Mouse (Mus musculus): ENCODE results near the gene Map1lc3a. TPM values are rescaled to one million over a fixed set of nuclear protein-coding genes. Genes with fewer than 3 reads are reported as not detected.

Gene Map1lc3a
- total RNA-seq (2014; rRNA removed) (560 and 573 TPM in 2 replicates), polyA plus RNA-seq (2015; fragmentation: Nextera tagmentation; extraction: Ambion mirVana) (839 and 943 TPM in 2 replicates)

DNA sequence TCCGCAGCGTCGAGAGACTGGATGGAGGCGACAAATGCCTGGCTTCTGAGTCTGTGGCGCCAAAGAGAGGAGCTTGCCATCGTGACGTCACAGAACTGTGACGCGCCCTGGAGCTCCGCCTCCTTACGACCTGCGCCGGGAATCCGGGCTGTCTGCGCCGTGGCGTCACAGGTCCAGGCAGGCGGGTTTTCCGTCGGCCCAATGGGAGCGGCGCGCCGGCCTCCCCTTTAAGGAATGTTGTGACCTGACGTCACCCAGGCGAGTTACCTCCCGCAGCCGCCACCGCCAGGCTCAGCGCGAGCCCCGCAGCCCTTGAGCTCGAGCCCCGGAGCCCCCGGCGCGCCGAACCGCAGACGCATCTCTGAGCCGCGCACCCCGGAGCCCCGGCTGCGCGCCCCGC is at the start of gene Map1lc3a:
Map1lc3a (plus strand) TSS at position 103 of the 400 bp plus-strand sequence.
- 0 out of 2 replicates have a peak, but pooled peaks have one; percentile 9 for TF ChIP-seq CTCF (IDR thresholded peaks at IDR 0.05)

DNA sequence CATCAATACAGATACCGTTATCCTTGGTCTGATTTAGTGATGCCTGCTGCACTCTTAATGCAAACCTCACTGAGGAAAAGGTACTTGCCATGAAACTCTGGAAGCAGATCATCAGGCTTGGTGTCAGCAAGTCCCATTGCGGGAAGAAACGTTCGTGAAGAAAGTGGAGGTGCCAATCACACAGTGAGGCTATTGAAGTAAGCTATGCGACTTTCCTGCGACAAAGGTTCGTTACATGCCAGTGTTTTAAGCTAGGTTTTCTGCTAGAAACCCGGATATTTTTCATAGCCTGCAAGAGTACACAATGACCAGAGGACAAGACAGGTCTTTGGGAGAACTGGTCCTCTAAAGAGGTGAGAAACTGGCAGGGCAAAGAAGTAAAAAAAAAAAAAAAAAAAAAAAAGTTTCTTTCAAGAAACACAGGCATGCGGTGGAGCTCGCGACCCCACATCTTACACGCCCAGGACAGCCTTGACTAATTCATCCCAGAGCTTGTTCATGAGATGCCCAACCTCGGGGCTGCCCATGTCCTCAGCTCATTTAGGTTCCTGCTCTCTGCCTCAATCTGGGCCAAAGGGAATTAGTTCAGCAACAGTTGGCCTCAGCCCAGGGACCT is 40.2 kb upstream of the Map1lc3a start:
- Histone ChIP-seq H3K4me2 (ENCODE audit: low read depth, low read length, poor library complexity, severe bottlenecking) (peak overlapping the region; percentile 91), H3K27me3 (ENCODE audit: insufficient read depth, low read length) (no peaks in the 10 kb centered on the region), H3K9me3 (ENCODE audit: low read length) (no peaks in the 10 kb centered on the region), H3K4me3 (ENCODE audit: low read depth, low read length) (peak overlapping the region; percentile 89), H3K27ac (ENCODE audit: low read depth, low read length) (peak overlapping the region; percentile 85), H3K36me3 (ENCODE audit: insufficient read depth, low read length) (no peaks in the 10 kb centered on the region), H3K4me1 (ENCODE audit: insufficient read depth, low read length) (peaks cover 9% of the 10 kb centered on the region), H3K9ac (replicated peaks; ENCODE audit: low read length, poor library complexity, severe bottlenecking) (peak overlapping the region; percentile 95)
- DNase-seq (ENCODE audit: low spot score): no peak
- peak; percentile 91 for ATAC-seq (ENCODE audit: low FRiP score)
- WGBS: 6% methylated on average over 13 of the region's 13 CpGs
- TF ChIP-seq CTCF (IDR thresholded peaks at IDR 0.05): no peak

More for the DNA sequence above, at the start of gene Map1lc3a:
- ATAC-seq (ENCODE audit: low FRiP score): peak; percentile 95
- peak within 1 kb of the TSS; percentile 98 for H3K9ac ChIP-seq (replicated peaks; ENCODE audit: low read length, poor library complexity, severe bottlenecking)
- peak within 1 kb of the TSS; percentile 92 for H3K27ac ChIP-seq (ENCODE audit: low read depth, low read length)
- H3K4me2 ChIP-seq (ENCODE audit: low read depth, low read length, poor library complexity, severe bottlenecking): peak within 1 kb of the TSS; percentile 79
- H3K4me1 ChIP-seq (ENCODE audit: insufficient read depth, low read length): peaks cover 8% of the 10 kb centered on the region; the same call in 1 of the 2 replicates
- H3K36me3 ChIP-seq (ENCODE audit: insufficient read depth, low read length): peaks cover 15% of the 10 kb centered on the region
- peak; percentile 97 for DNase-seq (ENCODE audit: low spot score)
- H3K9me3 ChIP-seq (ENCODE audit: low read length): no peaks in the 10 kb centered on the region
- WGBS: 1% methylated on average over 43 of the region's 47 CpGs
- no peaks in the 10 kb centered on the region for H3K27me3 ChIP-seq (ENCODE audit: insufficient read depth, low read length)
- peak within 1 kb of the TSS; percentile 98 for H3K4me3 ChIP-seq (ENCODE audit: low read depth, low read length)

DNA sequence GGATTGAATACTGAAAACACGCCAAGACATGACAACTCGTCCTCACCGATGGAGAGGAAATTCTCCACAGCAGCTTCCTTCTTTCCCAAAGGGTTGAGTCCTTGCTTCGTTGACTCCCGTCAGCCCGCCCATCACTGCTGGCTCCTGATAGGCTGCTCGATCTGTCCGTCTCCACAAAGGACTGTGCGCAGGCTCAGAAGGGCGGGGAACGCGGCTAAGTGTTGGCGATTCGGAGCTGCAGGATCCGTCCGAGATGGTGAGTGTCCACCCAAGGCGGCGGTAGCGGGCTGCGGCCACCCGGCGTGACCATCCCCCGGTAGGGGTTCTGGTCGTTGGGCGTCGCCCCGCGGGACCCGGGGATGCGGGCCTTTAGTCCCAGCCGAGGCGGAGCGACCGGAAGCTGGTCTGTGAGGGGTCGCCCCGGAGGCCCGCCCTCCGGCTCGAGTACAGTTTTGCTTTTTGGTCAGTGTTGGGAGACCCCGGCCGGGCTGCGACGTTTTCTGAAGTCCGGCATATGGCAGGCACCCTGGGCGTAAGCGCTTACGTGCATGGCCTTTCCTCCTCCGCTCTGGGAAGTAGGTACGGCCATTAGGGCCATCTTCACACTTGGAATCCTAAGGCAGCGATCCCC is 39.6 kb upstream of the Map1lc3a start, which contains the start of gene Dynlrb1:
Dynlrb1 (plus strand) TSS at position 172 of the 631 bp plus-strand sequence.
- peak within 1 kb of the TSS; percentile 91 for H3K4me2 ChIP-seq (ENCODE audit: low read depth, low read length, poor library complexity, severe bottlenecking)
- peak; percentile 99 for ATAC-seq (ENCODE audit: low FRiP score)
- DNase-seq (ENCODE audit: low spot score): peak; percentile 98
- H3K4me1 ChIP-seq (ENCODE audit: insufficient read depth, low read length): peaks cover 9% of the 10 kb centered on the region
- peak within 1 kb of the TSS; percentile 89 for H3K4me3 ChIP-seq (ENCODE audit: low read depth, low read length)
- peak within 1 kb of the TSS; percentile 95 for H3K9ac ChIP-seq (replicated peaks; ENCODE audit: low read length, poor library complexity, severe bottlenecking)
- H3K36me3 ChIP-seq (ENCODE audit: insufficient read depth, low read length): no peaks in the 10 kb centered on the region
- peak; percentile 32 for TF ChIP-seq CTCF (IDR thresholded peaks at IDR 0.05)
- no peaks in the 10 kb centered on the region for H3K27me3 ChIP-seq (ENCODE audit: insufficient read depth, low read length)
- no peaks in the 10 kb centered on the region for H3K9me3 ChIP-seq (ENCODE audit: low read length)
- peak within 1 kb of the TSS; percentile 85 for H3K27ac ChIP-seq (ENCODE audit: low read depth, low read length)
- WGBS: 1% methylated on average over 50 of the region's 50 CpGs

DNA sequence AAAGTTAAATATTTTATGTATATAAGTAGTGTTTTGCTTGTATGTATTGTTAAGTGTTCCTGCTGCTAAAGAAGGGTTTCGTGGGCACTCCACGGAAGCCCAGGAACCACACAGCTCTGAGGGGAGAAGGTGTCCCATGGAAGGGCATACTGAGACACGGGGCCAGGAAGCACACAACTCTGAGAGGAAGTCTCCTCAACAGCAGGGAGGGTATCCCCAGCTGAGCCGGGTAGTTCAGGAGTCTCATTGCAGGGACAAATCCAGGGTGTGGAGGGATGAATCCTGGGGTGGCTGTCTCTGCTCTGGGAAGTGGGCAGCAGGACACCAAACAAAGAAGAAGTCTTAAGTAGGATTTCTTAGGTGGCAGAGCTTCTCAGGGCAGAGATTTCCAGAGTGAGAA is 38.8 kb upstream of the Map1lc3a start:
- Histone ChIP-seq H3K36me3 (ENCODE audit: insufficient read depth, low read length) (no peaks in the 10 kb centered on the region; the same call in 1 of the 2 replicates), H3K27ac (ENCODE audit: low read depth, low read length) (peak overlapping the region; percentile 85; the same call in 1 of the 2 replicates), H3K9ac (replicated peaks; ENCODE audit: low read length, poor library complexity, severe bottlenecking) (peak overlapping the region; percentile 95), H3K4me3 (ENCODE audit: low read depth, low read length) (peak overlapping the region; percentile 89), H3K27me3 (ENCODE audit: insufficient read depth, low read length) (no peaks in the 10 kb centered on the region), H3K9me3 (ENCODE audit: low read length) (no peaks in the 10 kb centered on the region), H3K4me1 (ENCODE audit: insufficient read depth, low read length) (peaks cover 9% of the 10 kb centered on the region), H3K4me2 (ENCODE audit: low read depth, low read length, poor library complexity, severe bottlenecking) (peak overlapping the region; percentile 91)
- TF ChIP-seq CTCF (IDR thresholded peaks at IDR 0.05): no peak
- WGBS: 9% methylated on average over 4 of the region's 4 CpGs
- ATAC-seq (ENCODE audit: low FRiP score): no peak
- DNase-seq (ENCODE audit: low spot score): no peak

DNA sequence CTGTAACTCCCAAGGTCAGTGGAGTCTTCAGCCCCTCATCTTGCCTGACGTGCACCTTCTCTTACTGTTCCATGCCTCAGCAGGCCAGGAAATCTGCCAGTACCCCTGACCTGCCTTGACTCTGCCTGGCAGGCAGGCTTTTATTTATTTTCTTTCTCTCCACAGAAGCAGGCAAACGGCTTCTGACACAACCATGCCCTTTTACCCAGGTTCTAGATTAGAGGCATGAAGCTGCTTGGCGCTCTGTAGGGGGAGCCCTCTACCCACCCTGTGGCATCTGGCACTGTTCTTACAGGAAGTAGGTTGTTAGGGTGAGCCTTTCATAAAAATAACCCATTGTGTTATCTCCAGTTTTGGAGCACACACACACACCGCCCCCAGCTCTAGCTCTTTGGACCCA is 35.2 kb upstream of the Map1lc3a start:
- no peak for ATAC-seq (ENCODE audit: low FRiP score)
- peak; percentile 28; the same call in 1 of the 2 replicates for TF ChIP-seq CTCF (IDR thresholded peaks at IDR 0.05)
- no peak overlapping the region for H3K27ac ChIP-seq (ENCODE audit: low read depth, low read length)
- H3K9ac ChIP-seq (replicated peaks; ENCODE audit: low read length, poor library complexity, severe bottlenecking): no peak overlapping the region
- H3K27me3 ChIP-seq (ENCODE audit: insufficient read depth, low read length): no peaks in the 10 kb centered on the region
- no peak overlapping the region for H3K4me2 ChIP-seq (ENCODE audit: low read depth, low read length, poor library complexity, severe bottlenecking)
- H3K4me3 ChIP-seq (ENCODE audit: low read depth, low read length): no peak overlapping the region
- DNase-seq (ENCODE audit: low spot score): no peak
- WGBS: 75% methylated on average over 4 of the region's 4 CpGs
- H3K9me3 ChIP-seq (ENCODE audit: low read length): no peaks in the 10 kb centered on the region
- peaks cover 6% of the 10 kb centered on the region for H3K4me1 ChIP-seq (ENCODE audit: insufficient read depth, low read length)
- peaks cover 21% of the 10 kb centered on the region for H3K36me3 ChIP-seq (ENCODE audit: insufficient read depth, low read length)

All from midbrain, postnatal 0 days (tissue).